Mouse (Mus musculus) cerebellum, adult (tissue): ENCODE results near the gene Map3k7.

Experiments used
- ATAC-seq: cut with Nextera tagmentation; 2 replicates; pipeline ENCODE4 v1.9.2; 2017; ENCODE audit warnings: mild to moderate bottlenecking, moderate library complexity, mixed read lengths; ENCODE audit not compliant: insufficient number of reproducible peaks, low FRiP score, low TSS enrichment

The Map3k7 gene

DNA sequence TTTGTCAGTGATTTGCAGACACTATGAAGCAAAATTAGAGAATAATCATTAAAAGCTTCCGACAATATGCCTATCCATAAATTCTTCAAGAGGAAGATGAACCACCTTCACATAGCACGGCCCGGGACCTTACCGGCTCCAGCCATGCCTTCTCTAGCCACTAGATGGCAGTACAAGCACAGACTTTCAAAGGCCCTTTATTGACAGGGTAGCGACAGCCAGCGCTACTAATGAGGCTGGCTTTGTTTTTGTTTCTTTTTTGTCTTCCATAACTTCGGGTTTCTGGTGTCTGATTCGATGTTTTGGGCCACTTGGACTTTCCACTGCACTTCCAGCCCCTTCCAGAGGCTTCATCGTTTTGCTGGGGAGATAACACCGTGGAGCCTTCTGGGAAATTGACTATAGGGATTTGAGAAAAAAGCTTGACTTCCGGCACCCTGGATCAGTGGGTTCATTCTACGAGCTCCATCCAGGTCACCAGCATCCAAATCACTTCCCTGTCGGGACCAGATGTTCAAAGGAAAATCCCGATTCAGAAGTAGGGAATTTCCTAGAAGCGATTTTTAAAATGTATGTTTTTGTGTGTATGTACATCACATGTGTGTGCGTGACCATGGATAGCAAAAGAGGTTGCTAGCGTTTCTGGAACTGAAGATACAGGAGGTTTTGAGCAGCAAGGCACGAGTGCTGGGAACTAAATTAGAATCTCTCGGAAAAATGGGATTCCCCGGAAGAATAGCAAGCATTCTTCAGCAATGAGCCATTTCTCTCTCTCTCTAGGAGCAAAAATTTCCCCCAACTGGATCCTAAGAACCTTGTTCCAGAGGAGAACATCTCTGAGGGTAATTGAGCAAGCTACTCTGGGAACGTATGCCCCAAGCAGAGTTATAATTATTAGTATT lies 91.5 kb downstream of the Map3k7 start:
- peak; percentile 90 for ATAC-seq

DNA sequence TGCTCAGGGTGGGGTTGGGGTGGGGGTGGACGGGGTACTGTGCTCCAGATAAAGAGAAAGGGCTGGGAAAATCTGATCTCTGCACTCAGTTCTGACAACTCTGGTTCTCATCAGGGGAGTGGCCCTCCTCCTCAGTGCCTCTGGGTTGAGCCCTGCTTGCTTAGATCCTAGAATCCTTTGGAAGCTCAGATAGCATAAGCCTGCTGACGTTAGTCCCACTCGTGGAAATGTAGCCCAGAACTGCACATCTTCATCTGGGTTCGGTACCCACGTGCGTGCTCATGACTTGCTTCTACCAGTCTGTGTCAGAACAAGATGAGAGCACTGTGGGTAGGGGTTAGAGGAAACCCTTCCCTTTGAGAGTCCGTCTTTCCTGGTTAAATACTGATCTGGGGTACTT lies 92.5 kb downstream of the Map3k7 start:
- no peak for ATAC-seq

DNA sequence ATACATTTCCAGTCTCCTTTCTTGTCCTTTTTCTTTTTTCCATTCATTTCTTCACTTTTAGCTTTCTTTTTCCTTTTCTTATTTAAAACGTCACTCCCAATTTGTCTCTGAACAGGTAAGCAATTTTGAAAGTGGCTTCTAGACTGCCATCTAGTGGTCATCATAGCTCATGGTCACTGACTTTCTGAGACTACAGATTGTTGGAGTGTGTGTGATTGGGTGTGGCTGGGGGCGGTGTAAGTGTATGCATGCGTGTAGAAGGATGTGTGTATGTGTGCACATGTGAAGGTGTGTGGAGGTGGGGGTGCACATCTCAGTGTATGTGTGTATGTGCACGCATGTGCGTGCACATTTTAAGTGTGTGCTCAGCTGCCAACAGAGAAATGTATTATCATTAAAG lies 93.2 kb downstream of the Map3k7 start:
- ATAC-seq, result peak; percentile 66

DNA sequence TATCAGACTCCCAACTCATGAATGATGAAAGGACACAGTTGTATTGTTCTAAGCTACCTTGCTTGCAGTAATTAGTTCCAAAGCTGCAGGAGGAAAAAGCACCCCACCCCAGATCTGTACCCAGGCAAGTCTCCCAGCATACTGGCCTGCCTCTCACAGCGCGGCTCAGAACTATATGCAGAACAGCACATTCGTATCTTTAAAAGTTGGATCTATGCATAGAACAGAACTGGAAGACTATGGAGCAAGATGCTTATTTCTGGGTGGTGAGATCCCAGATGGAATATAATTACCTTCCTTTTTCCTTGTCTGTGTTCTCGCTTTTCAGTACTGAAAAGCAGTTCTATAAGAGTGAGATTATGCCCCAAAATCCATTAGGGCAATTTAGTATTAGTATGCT lies 96.8 kb downstream of the Map3k7 start:
- ATAC-seq, result no peak

DNA sequence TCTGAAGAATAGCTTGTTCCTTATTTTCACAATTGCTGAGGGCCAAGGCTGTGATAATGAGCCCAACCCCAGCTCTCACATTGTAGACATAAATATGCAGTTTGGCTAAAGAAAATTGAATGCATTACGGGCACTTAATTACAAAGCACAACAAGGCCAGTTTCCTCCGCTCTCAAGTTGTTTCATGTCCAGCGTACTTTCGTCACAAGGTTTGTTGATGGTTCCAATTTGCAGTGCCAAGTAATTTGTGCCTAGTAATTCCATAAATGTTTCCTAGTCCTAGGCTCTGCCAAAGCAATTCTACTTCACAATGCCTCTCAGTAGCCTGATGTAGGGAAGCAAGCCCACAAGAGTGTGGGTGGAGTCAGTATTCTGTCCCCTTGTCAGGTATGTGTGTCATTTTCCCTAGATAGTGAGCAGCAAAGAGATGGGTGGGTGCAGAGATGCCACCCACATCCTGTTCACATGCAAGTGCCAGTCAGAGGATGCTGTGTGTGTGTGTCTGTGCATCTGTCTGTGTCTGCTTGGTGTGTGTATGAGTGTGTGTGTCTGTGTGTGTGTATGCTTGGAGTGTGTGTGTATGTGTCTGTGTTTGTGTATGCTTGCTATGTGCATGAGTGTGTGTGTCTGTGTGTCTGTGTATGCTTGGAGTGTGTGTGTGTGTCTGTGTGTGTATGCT lies 98.6 kb downstream of the Map3k7 start:
- no peak for ATAC-seq

DNA sequence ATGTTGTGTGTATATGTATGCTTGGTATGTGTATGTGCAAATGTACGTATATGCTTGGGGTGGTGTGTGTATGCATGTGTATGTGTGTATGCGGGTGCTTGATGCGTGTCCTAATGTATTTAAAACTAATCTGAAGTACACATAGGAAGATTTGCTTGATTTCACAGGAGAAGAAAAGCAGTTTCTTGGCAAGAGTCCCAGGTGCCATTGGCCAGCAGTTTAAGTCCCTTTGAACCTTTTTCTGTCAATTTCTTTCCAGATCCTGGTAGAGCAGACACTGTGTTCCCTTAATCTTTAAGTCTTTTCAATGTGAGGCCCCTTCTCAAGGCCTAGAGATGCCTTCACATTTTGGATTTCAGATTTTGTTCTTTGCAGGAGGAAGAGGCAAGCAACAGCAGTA lies 99.4 kb downstream of the Map3k7 start:
- ATAC-seq, result no peak
